Mouse (Mus musculus) CH12.LX (cell line): Measurements from ENCODE around the gene Ryk. TPM values are rescaled to one million over a fixed set of nuclear protein-coding genes. Genes with fewer than 3 reads are reported as not detected.

Experiments used
- DNase-seq: peaks from one replicate; pipeline ENCODE4 v3.0.0-alpha.2; 2013; ENCODE audit errors: extremely low read depth
- H3K27ac ChIP-seq: 2 replicates; pipeline ENCODE4 v1.5.1; 2012; ENCODE audit warnings: low read depth, mild to moderate bottlenecking, control low read depth, moderate library complexity; ENCODE audit not compliant: insufficient read depth
- H3K27me3 ChIP-seq: replicated peaks from 2 replicates; pipeline ENCODE3; 2012; ENCODE audit warnings: inconsistent platforms
- H3K36me3 ChIP-seq, 2 experiments: replicated peaks in 1 of 2; 2 replicates each; pipeline versions ENCODE3 to v1.6.1; 2012; ENCODE audit warnings: inconsistent platforms in 1 of 2, low read length in 1 of 2, mild to moderate bottlenecking in 1 of 2, mixed read lengths in 1 of 2, moderate library complexity in 1 of 2; ENCODE audit not compliant: control insufficient read depth in 1 of 2, insufficient read depth in 1 of 2
- H3K4me1 ChIP-seq, 2 experiments: 2 replicates each; pipeline ENCODE4 v1.6.1; 2012; ENCODE audit warnings: inconsistent platforms in 1 of 2, moderate library complexity in 1 of 2; ENCODE audit not compliant: insufficient read depth in 2 of 2, control insufficient read depth in 1 of 2
- H3K4me2 ChIP-seq: 2 replicates; pipeline ENCODE4 v1.6.1; 2012; ENCODE audit warnings: low read depth, mild to moderate bottlenecking, control low read depth; ENCODE audit not compliant: poor library complexity, insufficient read depth, severe bottlenecking
- H3K4me3 ChIP-seq, 3 experiments: fragments of 150-350 bp in 1 of 3; sonication (generic) in 1 of 3; replicated peaks in 1 of 3; 2 replicates each; pipeline versions ENCODE3 to v1.5.1; 2011 to 2012; ENCODE audit warnings: low read depth in 2 of 3, low read length in 2 of 3, mild to moderate bottlenecking in 2 of 3, moderate library complexity in 2 of 3, control low read depth in 1 of 3, improper control_type of control experiment in 1 of 3, inconsistent platforms in 1 of 3, mixed read lengths in 1 of 3; ENCODE audit not compliant: poor library complexity in 1 of 3
- H3K79me2 ChIP-seq: replicated peaks from 2 replicates; pipeline ENCODE4 v1.6.1; 2012; ENCODE audit warnings: mild to moderate bottlenecking, moderate library complexity; ENCODE audit not compliant: control insufficient read depth, poor library complexity, insufficient read depth, severe bottlenecking; ENCODE audit errors: extremely low read depth
- H3K9ac ChIP-seq: 2 replicates; pipeline ENCODE4 v1.6.1; 2012; ENCODE audit warnings: low read depth, mild to moderate bottlenecking, control low read depth, moderate library complexity; ENCODE audit not compliant: insufficient read depth
- H3K9me3 ChIP-seq: replicated peaks from 2 replicates; pipeline ENCODE3; 2012; ENCODE audit warnings: low read length, inconsistent platforms, mixed read lengths
- BHLHE40 ChIP-seq: IDR thresholded peaks from 2 replicates; pipeline ENCODE4 v1.6.1; 2011; ENCODE audit warnings: mild to moderate bottlenecking, low read depth, low read length, improper control_type of control experiment
- E2F4 ChIP-seq: IDR thresholded peaks from 2 replicates; pipeline ENCODE4 v1.6.1; 2011; ENCODE audit warnings: low read depth, low read length, improper control_type of control experiment; ENCODE audit not compliant: insufficient replicate concordance
- ETS1 ChIP-seq: conservative IDR thresholded peaks from 2 replicates; pipeline ENCODE4 v1.6.1; 2012; ENCODE audit warnings: low read depth, mild to moderate bottlenecking, inconsistent platforms, low read length, improper control_type of control experiment, moderate library complexity
- IRF4 ChIP-seq: IDR thresholded peaks from 2 replicates; pipeline ENCODE4 v1.6.1; 2014; ENCODE audit warnings: low read depth, mild to moderate bottlenecking, inconsistent platforms, low read length, improper control_type of control experiment
- JUN ChIP-seq: IDR thresholded peaks from 2 replicates; pipeline ENCODE4 v1.6.1; 2011; ENCODE audit warnings: low read depth, mild to moderate bottlenecking, low read length, improper control_type of control experiment, moderate library complexity; ENCODE audit not compliant: insufficient read depth
- JUND ChIP-seq: conservative IDR thresholded peaks from 2 replicates; pipeline ENCODE4 v1.6.1; 2011; ENCODE audit warnings: low read depth, low read length, improper control_type of control experiment
- KAT2A ChIP-seq: IDR thresholded peaks from 2 replicates; pipeline ENCODE4 v1.6.1; 2012; ENCODE audit warnings: low read length, improper control_type of control experiment, inconsistent platforms; ENCODE audit not compliant: insufficient replicate concordance
- MAFK ChIP-seq: IDR thresholded peaks from 2 replicates; pipeline ENCODE4 v1.6.1; 2011; ENCODE audit warnings: low read length, improper control_type of control experiment; ENCODE audit not compliant: insufficient replicate concordance
- MAX ChIP-seq: IDR thresholded peaks from 2 replicates; pipeline ENCODE4 v1.6.1; 2011; ENCODE audit warnings: low read length, improper control_type of control experiment
- MAZ ChIP-seq: IDR thresholded peaks from 2 replicates; pipeline ENCODE4 v1.6.1; 2012; ENCODE audit warnings: low read depth, mild to moderate bottlenecking, inconsistent platforms, low read length, improper control_type of control experiment, moderate library complexity
- MEF2A ChIP-seq: IDR thresholded peaks from 2 replicates; pipeline ENCODE4 v1.6.1; 2014; ENCODE audit warnings: low read depth, mild to moderate bottlenecking, inconsistent platforms, low read length, improper control_type of control experiment, borderline replicate concordance
- MXI1 ChIP-seq: IDR thresholded peaks from 2 replicates; pipeline ENCODE4 v1.6.1; 2011; ENCODE audit warnings: mild to moderate bottlenecking, low read depth, low read length, improper control_type of control experiment
- MYC ChIP-seq: IDR thresholded peaks from 2 replicates; pipeline ENCODE4 v1.6.1; 2011; ENCODE audit warnings: low read depth, mild to moderate bottlenecking, improper control_type of control experiment, low read length
- NRF1 ChIP-seq: IDR thresholded peaks from 2 replicates; pipeline ENCODE4 v1.6.1; 2014; ENCODE audit warnings: low read depth, mild to moderate bottlenecking, inconsistent platforms, low read length, improper control_type of control experiment, moderate library complexity
- POLR2A ChIP-seq: IDR thresholded peaks from 2 replicates; pipeline ENCODE4 v1.6.1; 2011; ENCODE audit warnings: low read depth, mild to moderate bottlenecking, improper control_type of control experiment, low read length
- POLR2AphosphoS2 ChIP-seq: IDR thresholded peaks from 2 replicates; pipeline ENCODE4 v1.6.1; 2011; ENCODE audit warnings: low read depth, low read length, improper control_type of control experiment
- RCOR1 ChIP-seq: conservative IDR thresholded peaks from 2 replicates; pipeline ENCODE4 v1.6.1; 2012; ENCODE audit warnings: low read depth, mild to moderate bottlenecking, inconsistent platforms, low read length, improper control_type of control experiment
- SIN3A ChIP-seq: IDR thresholded peaks from 2 replicates; pipeline ENCODE4 v1.6.1; 2012; ENCODE audit warnings: low read length, improper control_type of control experiment, inconsistent platforms
- SMC3 ChIP-seq: IDR thresholded peaks from 2 replicates; pipeline ENCODE4 v1.6.1; 2011; ENCODE audit warnings: low read depth, low read length, improper control_type of control experiment
- UBTF ChIP-seq: IDR thresholded peaks from 2 replicates; pipeline ENCODE4 v1.6.1; 2012; ENCODE audit warnings: low read depth, mild to moderate bottlenecking, inconsistent platforms, low read length, improper control_type of control experiment, moderate library complexity
- USF1 ChIP-seq: IDR thresholded peaks from 2 replicates; pipeline ENCODE4 v1.6.1; 2014; ENCODE audit warnings: low read depth, mild to moderate bottlenecking, inconsistent platforms, low read length, improper control_type of control experiment
- USF2 ChIP-seq: conservative IDR thresholded peaks from 2 replicates; pipeline ENCODE4 v1.6.1; 2011; ENCODE audit warnings: low read depth, low read length, improper control_type of control experiment
- ZC3H11A ChIP-seq: IDR thresholded peaks from 2 replicates; pipeline ENCODE4 v1.6.1; 2012; ENCODE audit warnings: low read depth, mild to moderate bottlenecking, inconsistent platforms, low read length, improper control_type of control experiment
- ZMIZ1 ChIP-seq: IDR thresholded peaks from 2 replicates; pipeline ENCODE4 v1.6.1; 2012; ENCODE audit warnings: low read depth, mild to moderate bottlenecking, inconsistent platforms, low read length, improper control_type of control experiment
- ZNF384 ChIP-seq: IDR thresholded peaks from 2 replicates; pipeline ENCODE4 v1.6.1; 2012; ENCODE audit warnings: low read depth, low read length, improper control_type of control experiment, inconsistent platforms
- dilution Hi-C: fragments of 300-500 bp; cut with MboI; formaldehyde crosslinking; loops from 2 replicates; pipeline ENCODE4 v1.14.3; 2020; ENCODE audit warnings: low sequenced_read_pairs; ENCODE audit not compliant: extremely low pct_unique_long_range_greater_than_20kb, extremely low pct_ligation_motif_present
- in situ Hi-C: fragments of 300-500 bp; cut with MboI; formaldehyde crosslinking; loops from 3 replicates; pipeline ENCODE4 v1.14.3; 2019; ENCODE audit warnings: low sequenced_read_pairs, low pct_ligation_motif_present, low pct_unique_long_range_greater_than_20kb, mixed read lengths
- polyA plus RNA-seq: library from polyadenylated mRNA; unstranded; fragments of >175 nt; gene quantifications from 2 replicates; pipeline ENCODE4 v1.2.1, GENCODE M21; 2012; ENCODE audit warnings: low read depth; ENCODE audit not compliant: insufficient read length
- total RNA-seq, 2 experiments: library from RNA; depleted of rRNA; stranded (reverse); fragments of 300-350 nt in 1 of 2; fragments of >200 nt in 1 of 2; gene quantifications; 2 replicates each; pipeline ENCODE4 v1.2.3; 2012 to 2014

Gene Ryk
- total and polyA plus RNA-seq, 3 experiments: 12.8 to 27.2 (median 21.4) TPM

DNA sequence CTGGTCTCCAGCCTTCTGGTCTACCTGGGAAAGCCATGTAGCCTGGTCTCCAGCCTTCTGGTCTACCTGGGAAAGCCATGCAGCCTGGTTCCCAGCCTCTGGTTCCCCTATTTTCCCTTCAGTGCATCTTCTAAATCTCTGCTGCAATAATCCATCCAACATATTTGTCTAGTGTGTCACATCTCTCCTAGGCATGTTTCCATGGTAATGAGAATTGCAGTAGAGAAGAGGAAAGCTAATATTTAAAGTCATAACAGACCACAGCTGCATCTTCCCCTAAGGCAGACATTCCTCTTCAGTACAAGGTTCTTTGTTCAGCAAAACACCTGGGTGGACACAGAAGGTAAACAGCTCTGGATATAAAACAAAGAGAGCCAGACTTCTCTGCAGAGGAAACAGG, 16.5 kb upstream of the Ryk start:
- Histone ChIP-seq H3K27me3 (peaks cover 12% of the 10 kb centered on the region), H3K36me3 (no peaks in the 10 kb centered on the region), H3K79me2 (no peaks in the 10 kb centered on the region), H3K4me1 (no peaks in the 10 kb centered on the region), H3K9ac (no peak overlapping the region), H3K27ac (no peak overlapping the region), H3K9me3 (no peaks in the 10 kb centered on the region), H3K4me2 (no peak overlapping the region), H3K4me3 (no peak overlapping the region)
- in situ Hi-C loops (no loop called here), dilution Hi-C loops (no loop called here)
- no peak for DNase-seq
- no peak for TF ChIP-seq JUN
- TF ChIP-seq UBTF: no peak
- no peak for TF ChIP-seq NRF1
- TF ChIP-seq ETS1: no peak
- no peak for TF ChIP-seq RCOR1
- no peak for TF ChIP-seq USF2
- no peak for TF ChIP-seq BHLHE40
- no peak for TF ChIP-seq MAZ
- no peak for TF ChIP-seq MAX
- TF ChIP-seq POLR2AphosphoS2: no peak
- no peak for TF ChIP-seq MAFK
- no peak for TF ChIP-seq JUND
- TF ChIP-seq ZC3H11A: no peak
- no peak for TF ChIP-seq SMC3
- TF ChIP-seq KAT2A: no peak
- no peak for TF ChIP-seq ZMIZ1
- no peak for TF ChIP-seq MYC
- no peak for TF ChIP-seq MEF2A
- TF ChIP-seq USF1: no peak

DNA sequence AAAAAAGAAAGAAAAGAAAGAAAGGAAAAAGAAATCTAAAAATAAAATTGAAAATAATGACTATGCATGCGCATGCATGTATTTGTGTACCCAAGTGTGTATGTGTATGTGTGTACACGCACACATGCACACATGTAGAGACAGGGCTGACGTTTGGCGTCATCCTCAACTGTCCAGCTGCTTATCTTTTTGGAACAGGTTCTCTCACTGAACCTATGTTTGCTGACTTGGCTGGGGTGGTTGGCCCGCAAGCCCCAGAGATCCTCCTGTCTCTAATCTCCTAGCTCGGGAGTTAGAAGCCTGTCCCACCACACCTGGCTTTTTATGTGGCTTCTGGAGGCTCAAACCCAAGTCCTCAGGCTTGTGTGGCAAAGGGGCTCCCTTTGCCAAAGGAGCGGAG, 6.1 kb upstream of the Ryk start:
- no peak overlapping the region for H3K4me2 ChIP-seq
- no peak overlapping the region for H3K4me3 ChIP-seq
- H3K79me2 ChIP-seq: no peaks in the 10 kb centered on the region
- DNase-seq: no peak
- no peaks in the 10 kb centered on the region for H3K36me3 ChIP-seq
- in situ Hi-C loops: no loop called here
- H3K4me1 ChIP-seq: peaks cover 0 to 3% of the 10 kb centered on the region in 2 experiments; a peak in 2 of 4 replicates
- peaks cover 15% of the 10 kb centered on the region for H3K27me3 ChIP-seq
- no peak overlapping the region for H3K27ac ChIP-seq
- TF ChIP-seq POLR2A (no peak), MXI1 (no peak), NRF1 (no peak), IRF4 (no peak), SMC3 (no peak), MAFK (no peak), MAZ (no peak), USF2 (no peak), SIN3A (no peak), ZNF384 (no peak), E2F4 (no peak)
- TF ChIP-seq, all 38 proteins: peak for 0
- dilution Hi-C loops: no loop called here
- no peaks in the 10 kb centered on the region for H3K9me3 ChIP-seq
- no peak overlapping the region for H3K9ac ChIP-seq
